Mouse (Mus musculus) brain, embryonic 14.5 days (tissue): ENCODE data around the gene Rpl39.

Experiments
- CTCF ChIP-seq: fragments of 200-500 bp; IDR thresholded peaks from 2 replicates; pipeline ENCODE4 v1.5.1; 2012; ENCODE audit warnings: inconsistent platforms, mild to moderate bottlenecking, moderate library complexity, borderline replicate concordance; ENCODE audit not compliant: insufficient read depth, insufficient read length; ENCODE audit errors: extremely low read depth
- POLR2A ChIP-seq: fragments of 200-500 bp; IDR thresholded peaks from 2 replicates; pipeline ENCODE4 v1.6.1; 2012; ENCODE audit warnings: mild to moderate bottlenecking, inconsistent platforms, borderline replicate concordance; ENCODE audit not compliant: poor library complexity, insufficient read depth, insufficient read length, severe bottlenecking; ENCODE audit errors: extremely low read depth

GRCm38 (mm10) chrX:37125511-37125910, 40.3 kb upstream of the Rpl39 start:
- no peak for TF ChIP-seq POLR2A
- no peak for TF ChIP-seq CTCF
